Mouse (Mus musculus) small intestine, adult 2 months (tissue): ENCODE measurements at regions not wholly inside any gene's neighbourhood (a gene's known extent, or its start where the extent isn't known, plus 50 kb on each side); places are given as distances from the start of the nearest gene placed in this dataset.

Source experiments
- CTCF ChIP-seq: fragments of 200-500 bp; IDR thresholded peaks from 2 replicates; pipeline ENCODE4 v1.5.1; 2012; ENCODE audit warnings: low read depth, mild to moderate bottlenecking, control low read depth, inconsistent platforms, low read length, moderate library complexity, mixed read lengths; ENCODE audit not compliant: insufficient replicate concordance, insufficient read length; ENCODE audit errors: extremely low read depth
- POLR2A ChIP-seq: fragments of 200-500 bp; IDR thresholded peaks from 2 replicates; pipeline ENCODE4 v1.6.1; 2012; ENCODE audit warnings: low read depth, mild to moderate bottlenecking, control low read depth, inconsistent platforms, low read length, moderate library complexity

GRCm38 (mm10) chr15:65703559-65703958, 688.9 kb upstream of the Gm21961 start:
- TF ChIP-seq POLR2A (no peak), CTCF (no peak)
